Mouse (Mus musculus) heart, adult 8-10 months (tissue): Measurements from ENCODE around the gene Atxn7l3b. TPM values are rescaled to one million over a fixed set of nuclear protein-coding genes. Genes with fewer than 3 reads are reported as not detected.
"Not testable (repeated sequence)": the region's sequence is repeated elsewhere in the genome, so short reads cannot be mapped to it uniquely, and the experiment has no call there.

ENCODE experiments used
- DNase-seq: peaks from one replicate; pipeline ENCODE4 v3.0.0; 2022; ENCODE audit warnings: low spot score
- total RNA-seq, 4 experiments: library from RNA; stranded (reverse); gene quantifications; 2 replicates each; pipeline ENCODE4 v1.2.4; 2022

The Atxn7l3b gene
- total RNA-seq, result 10 to 100 TPM; 19.1 to 22.6 (median 19.9) TPM

- DNase-seq, result peak; percentile 94
Observed at GRCm38 (mm10) chr10:112928452-112929221, at the start of gene Atxn7l3b. TSS of gene Atxn7l3b (minus strand) at chr10:112929001.

GRCm38 (mm10) chr10:112977586-112977985 is 48.8 kb upstream of the Atxn7l3b start:
- DNase-seq, result no peak

GRCm38 (mm10) chr10:112973286-112974026 is 44.7 kb upstream of the Atxn7l3b start:
- DNase-seq, result no peak

- DNase-seq, result no peak
Observed at GRCm38 (mm10) chr10:112970002-112970589, 41.3 kb upstream of the Atxn7l3b start.

- DNase-seq, result no peak
Observed at GRCm38 (mm10) chr10:112967578-112967977, 38.8 kb upstream of the Atxn7l3b start.

GRCm38 (mm10) chr10:112962216-112962615 is 33.4 kb upstream of the Atxn7l3b start:
- not testable (repeated sequence) for DNase-seq

GRCm38 (mm10) chr10:112954140-112954539 is 25.3 kb upstream of the Atxn7l3b start:
- no peak for DNase-seq

GRCm38 (mm10) chr10:112948453-112948852 is 19.7 kb upstream of the Atxn7l3b start:
- DNase-seq, result no peak

- DNase-seq, result no peak
Observed at GRCm38 (mm10) chr10:112929222-112929615, 418 bp upstream of the Atxn7l3b start.

GRCm38 (mm10) chr10:112926961-112927360 is 1.8 kb downstream of the Atxn7l3b start:
- DNase-seq, result no peak

- no peak for DNase-seq
Observed at GRCm38 (mm10) chr10:112926271-112926670, 2.5 kb downstream of the Atxn7l3b start.

GRCm38 (mm10) chr10:112916575-112917190 is 12.1 kb downstream of the Atxn7l3b start:
- DNase-seq, result no peak

- DNase-seq, result no peak
Observed at GRCm38 (mm10) chr10:112900243-112900642, 28.6 kb downstream of the Atxn7l3b start.

- DNase-seq, result no peak
Observed at GRCm38 (mm10) chr10:112899796-112900195, 29.0 kb downstream of the Atxn7l3b start.

- no peak for DNase-seq
Observed at GRCm38 (mm10) chr10:112896636-112897035, 32.2 kb downstream of the Atxn7l3b start.

GRCm38 (mm10) chr10:112893622-112894252 is 35.1 kb downstream of the Atxn7l3b start:
- no peak for DNase-seq

GRCm38 (mm10) chr10:112884064-112884463 is 44.7 kb downstream of the Atxn7l3b start:
- DNase-seq, result no peak

- no peak for DNase-seq
Observed at GRCm38 (mm10) chr10:112883688-112884004, 45.2 kb downstream of the Atxn7l3b start.

- DNase-seq, result no peak
Observed at GRCm38 (mm10) chr10:112882789-112883687, 45.8 kb downstream of the Atxn7l3b start.

GRCm38 (mm10) chr10:112882149-112882548 is 46.7 kb downstream of the Atxn7l3b start:
- DNase-seq, result no peak
